Mouse (Mus musculus) midbrain, embryonic 10.5 days (tissue): ENCODE data around the gene Arnt2. TPM values are rescaled to one million over a fixed set of nuclear protein-coding genes. Genes with fewer than 3 reads are reported as not detected.

Source experiments
- DNase-seq: peaks from one replicate; pipeline ENCODE4 v3.0.0-alpha.2; 2017; ENCODE audit warnings: low spot score
- H3K27ac ChIP-seq: fragments of 300-500 bp; sonication (generic); replicated peaks from 2 replicates; pipeline ENCODE4 v1.5.1; 2016; ENCODE audit warnings: mild to moderate bottlenecking
- H3K27me3 ChIP-seq: fragments of 300-500 bp; sonication (generic); 2 replicates; pipeline ENCODE4 v1.6.1; 2016; ENCODE audit warnings: low read depth, mild to moderate bottlenecking; ENCODE audit not compliant: poor library complexity, severe bottlenecking
- H3K36me3 ChIP-seq: fragments of 300-500 bp; sonication (generic); 2 replicates; pipeline ENCODE4 v1.6.1; 2016; ENCODE audit warnings: mild to moderate bottlenecking, moderate library complexity
- H3K4me1 ChIP-seq: fragments of 300-500 bp; sonication (generic); 2 replicates; pipeline ENCODE4 v1.6.1; 2016
- H3K4me3 ChIP-seq: fragments of 300-500 bp; sonication (generic); 2 replicates; pipeline ENCODE4 v1.5.1; 2016; ENCODE audit warnings: mild to moderate bottlenecking, moderate library complexity
- H3K9me3 ChIP-seq: fragments of 300-500 bp; sonication (generic); replicated peaks from 2 replicates; pipeline ENCODE4 v1.6.1; 2016; ENCODE audit warnings: mild to moderate bottlenecking
- WGBS: fragments of 180-500 bp; shearing (Covaris S2); methylation state at CpG from one replicate; pipeline ENCODE4 v1.1.7; 2016; 5-methylcytosine and 5-hydroxymethylcytosine counted together
- polyA plus RNA-seq: library from polyadenylated mRNA; unstranded; fragments of >200 nt; fragmentation: Nextera tagmentation; extraction: Ambion mirVana; gene quantifications from 2 replicates; pipeline ENCODE4 v1.2.1, GENCODE M21; 2016

Gene Arnt2
- polyA plus RNA-seq, 1 experiment from 2014 or later, result 24.0 TPM

DNA sequence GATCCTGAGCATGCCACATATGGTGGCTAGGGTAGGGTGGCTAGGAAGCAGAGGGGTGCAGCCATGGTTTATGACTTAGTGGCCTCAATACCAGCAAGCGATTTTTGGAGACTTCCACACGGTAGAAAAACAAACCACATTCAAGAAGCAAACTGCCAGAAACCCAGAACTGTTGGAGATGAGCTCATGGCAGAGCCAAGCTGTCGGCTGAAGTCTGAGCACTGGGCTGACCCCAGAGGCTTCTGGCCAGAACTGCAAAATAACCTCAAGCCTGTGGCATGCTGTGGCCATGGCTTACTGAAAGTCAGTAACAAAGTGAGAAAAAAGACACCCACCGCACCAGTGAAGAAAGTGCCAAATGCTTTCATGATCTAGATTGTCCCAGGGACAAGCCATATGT lies 110.4 kb downstream of the Arnt2 start:
- 95% methylated on average over 4 of the region's 4 CpGs for WGBS
- Histone ChIP-seq H3K9me3 (no peaks in the 10 kb centered on the region), H3K36me3 (peaks cover 46% of the 10 kb centered on the region), H3K4me1 (no peaks in the 10 kb centered on the region), H3K4me3 (no peak overlapping the region), H3K27ac (no peak overlapping the region), H3K27me3 (no peaks in the 10 kb centered on the region)
- no peak for DNase-seq

DNA sequence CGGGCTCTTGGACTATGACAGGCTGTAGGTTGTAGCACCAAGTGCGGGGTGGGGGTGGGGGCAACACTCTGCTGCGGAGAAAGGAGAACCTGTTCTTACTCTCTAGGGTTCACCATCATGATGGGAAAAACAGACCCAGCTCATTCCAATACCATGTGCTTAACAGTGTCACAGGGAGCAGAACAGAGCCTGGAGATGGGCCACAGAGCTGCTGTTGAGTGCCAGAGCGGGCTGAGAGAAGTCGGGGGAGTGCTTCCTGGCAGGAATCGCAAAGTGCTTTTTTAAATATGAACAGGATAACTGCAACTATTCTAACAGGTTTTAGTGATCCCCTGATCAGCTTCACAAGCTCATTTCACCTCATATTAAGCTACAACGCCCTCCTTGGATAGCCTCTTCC lies 116.9 kb downstream of the Arnt2 start:
- peaks cover 57% of the 10 kb centered on the region for H3K36me3 ChIP-seq
- no peaks in the 10 kb centered on the region for H3K9me3 ChIP-seq
- no peak overlapping the region for H3K27ac ChIP-seq
- H3K4me3 ChIP-seq, result no peak overlapping the region
- no peaks in the 10 kb centered on the region for H3K27me3 ChIP-seq
- WGBS, result 89% methylated on average over 7 of the region's 7 CpGs
- no peak for DNase-seq
- H3K4me1 ChIP-seq, result no peaks in the 10 kb centered on the region

- H3K36me3 ChIP-seq, result peaks cover 70% of the 10 kb centered on the region
Measured at GRCm38 (mm10) chr7:84287226-84287587, 122.8 kb downstream of the Arnt2 start.

DNA sequence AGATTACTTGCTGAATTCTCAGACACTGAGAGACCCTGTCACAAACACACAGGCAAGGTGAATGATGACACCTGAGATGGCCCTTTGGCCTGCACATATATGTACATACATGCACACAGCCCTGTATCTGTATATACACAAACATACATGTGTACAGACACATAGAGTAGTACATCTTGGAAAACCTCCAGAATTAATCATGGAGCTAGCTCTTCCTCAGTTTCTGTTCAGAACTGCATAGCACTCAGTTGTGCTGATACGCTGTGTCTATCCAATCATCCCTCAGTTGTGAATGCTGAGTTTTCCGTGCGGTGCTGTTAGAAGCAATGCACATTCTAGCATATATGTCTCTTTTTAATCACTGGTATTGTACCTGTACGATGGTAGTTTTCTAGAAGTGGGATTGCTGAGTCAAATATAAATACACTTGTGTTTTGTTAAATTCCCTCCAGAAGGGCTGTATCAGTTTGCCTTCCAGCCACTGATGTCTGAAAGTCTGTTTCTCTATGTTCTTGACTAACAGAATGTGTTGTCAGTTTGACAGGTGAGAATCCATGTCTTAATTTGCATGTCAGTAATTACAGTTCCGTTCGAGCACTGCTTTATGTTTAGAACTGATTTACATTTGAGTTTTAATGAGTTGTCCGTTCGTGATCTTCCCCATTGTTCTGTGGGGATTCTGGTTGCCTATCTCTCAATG lies 123.3 kb downstream of the Arnt2 start:
- H3K4me1 ChIP-seq, result no peaks in the 10 kb centered on the region
- no peak overlapping the region for H3K4me3 ChIP-seq
- WGBS, result 95% methylated on average over 8 of the region's 8 CpGs
- H3K9me3 ChIP-seq, result no peaks in the 10 kb centered on the region
- H3K27ac ChIP-seq, result no peak overlapping the region
- H3K36me3 ChIP-seq, result peaks cover 71% of the 10 kb centered on the region
- H3K27me3 ChIP-seq, result no peaks in the 10 kb centered on the region
- no peak for DNase-seq

More at GRCm38 (mm10) chr7:84287226-84287587, 122.8 kb downstream of the Arnt2 start:
- Histone ChIP-seq H3K27me3 (no peaks in the 10 kb centered on the region), H3K9me3 (no peaks in the 10 kb centered on the region), H3K4me3 (no peak overlapping the region), H3K4me1 (no peaks in the 10 kb centered on the region), H3K27ac (no peak overlapping the region)
- 83% methylated on average over 2 of the region's 2 CpGs for WGBS
- DNase-seq, result no peak

DNA sequence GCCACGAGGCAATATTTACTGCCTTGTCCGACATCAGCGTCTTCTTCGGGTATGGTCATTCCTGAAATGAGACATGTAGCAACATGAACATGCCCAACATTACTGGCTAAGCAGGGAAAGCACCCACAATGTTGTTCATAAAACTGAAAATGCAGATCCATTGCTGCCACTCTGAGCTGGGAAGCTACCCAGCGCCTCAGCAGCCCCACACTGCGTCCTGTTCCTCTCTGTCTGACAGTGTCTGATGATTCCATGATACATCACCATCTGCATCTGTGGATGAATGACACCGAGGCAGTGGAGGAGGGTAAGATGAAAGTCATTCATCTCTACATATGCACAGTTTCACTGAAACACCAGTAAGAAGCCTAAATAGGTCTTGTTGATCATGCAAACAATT lies 124.2 kb downstream of the Arnt2 start:
- no peaks in the 10 kb centered on the region for H3K4me1 ChIP-seq
- H3K4me3 ChIP-seq, result no peak overlapping the region
- H3K27ac ChIP-seq, result no peak overlapping the region
- peaks cover 71% of the 10 kb centered on the region for H3K36me3 ChIP-seq
- WGBS, result 92% methylated on average over 7 of the region's 7 CpGs
- no peaks in the 10 kb centered on the region for H3K9me3 ChIP-seq
- H3K27me3 ChIP-seq, result no peaks in the 10 kb centered on the region
- no peak for DNase-seq

DNA sequence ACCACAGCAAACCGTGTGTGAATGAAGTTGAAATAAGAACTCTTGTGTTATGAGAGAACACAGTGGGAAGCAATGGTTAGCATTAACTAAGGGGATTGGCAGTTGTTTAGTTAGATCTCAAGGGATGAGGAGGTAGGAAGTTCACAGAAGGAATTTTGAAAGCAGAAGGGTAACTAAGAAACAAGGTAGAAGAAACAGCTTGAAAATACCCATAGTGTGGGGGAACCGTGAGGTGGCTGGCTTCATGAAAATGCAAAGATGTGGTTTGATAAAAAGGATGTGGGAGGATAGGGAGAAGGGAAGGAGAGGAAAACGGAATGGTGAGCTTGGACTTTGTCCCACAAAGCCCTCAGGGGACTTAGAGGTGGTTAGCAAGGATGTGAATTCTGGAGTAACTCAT lies 125.0 kb downstream of the Arnt2 start:
- H3K36me3 ChIP-seq, result peaks cover 73% of the 10 kb centered on the region

DNA sequence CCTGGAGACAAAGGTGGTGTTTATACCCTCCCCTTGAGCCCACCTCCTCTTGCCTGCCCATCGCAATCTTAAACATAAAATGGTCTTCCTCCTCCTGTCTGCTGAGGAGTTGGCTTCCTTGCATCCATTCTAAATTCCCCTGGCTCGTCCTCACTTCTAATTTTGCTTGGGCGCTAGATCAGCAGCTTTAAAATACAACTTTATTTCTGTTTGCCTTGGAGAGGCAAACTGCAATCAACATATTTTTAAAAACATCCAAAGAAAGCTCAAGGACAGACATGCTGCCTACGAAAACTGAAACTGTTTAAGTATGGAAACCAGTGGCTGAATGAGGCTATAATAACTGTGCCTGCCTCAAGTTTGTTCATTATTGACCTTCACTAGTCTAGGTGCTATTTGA lies 127.7 kb downstream of the Arnt2 start:
- H3K27ac ChIP-seq, result no peak overlapping the region
- no peak overlapping the region for H3K4me3 ChIP-seq
- H3K9me3 ChIP-seq, result no peaks in the 10 kb centered on the region
- 98% methylated on average over 4 of the region's 4 CpGs for WGBS
- peaks cover 80% of the 10 kb centered on the region for H3K36me3 ChIP-seq
- DNase-seq, result no peak
- H3K27me3 ChIP-seq, result no peaks in the 10 kb centered on the region
- no peaks in the 10 kb centered on the region for H3K4me1 ChIP-seq

More for the DNA sequence above, 125.0 kb downstream of the Arnt2 start:
- Histone ChIP-seq H3K4me1 (no peaks in the 10 kb centered on the region), H3K27me3 (no peaks in the 10 kb centered on the region), H3K9me3 (no peaks in the 10 kb centered on the region), H3K4me3 (no peak overlapping the region), H3K27ac (no peak overlapping the region)
- no peak for DNase-seq
- WGBS, result 82% methylated on average over 3 of the region's 3 CpGs

- Histone ChIP-seq H3K36me3 (peaks cover 90% of the 10 kb centered on the region), H3K9me3 (no peaks in the 10 kb centered on the region), H3K4me1 (no peaks in the 10 kb centered on the region), H3K27me3 (no peaks in the 10 kb centered on the region), H3K27ac (no peak overlapping the region), H3K4me3 (no peak overlapping the region)
- no peak for DNase-seq
- 91% methylated on average over 1 of the region's 1 CpGs for WGBS
Measured at GRCm38 (mm10) chr7:84279231-84279630, 130.7 kb downstream of the Arnt2 start.

GRCm38 (mm10) chr7:84275312-84275711 lies 134.7 kb downstream of the Arnt2 start:
- no peak overlapping the region for H3K27ac ChIP-seq
- H3K4me3 ChIP-seq, result no peak overlapping the region
- no peaks in the 10 kb centered on the region for H3K4me1 ChIP-seq
- WGBS, result 87% methylated on average over 10 of the region's 10 CpGs
- H3K9me3 ChIP-seq, result no peaks in the 10 kb centered on the region
- no peaks in the 10 kb centered on the region for H3K27me3 ChIP-seq
- H3K36me3 ChIP-seq, result peaks cover 96% of the 10 kb centered on the region
- no peak for DNase-seq

- no peak for DNase-seq
- WGBS, result 84% methylated on average over 6 of the region's 6 CpGs
- no peaks in the 10 kb centered on the region for H3K27me3 ChIP-seq
- H3K27ac ChIP-seq, result no peak overlapping the region
- no peaks in the 10 kb centered on the region for H3K9me3 ChIP-seq
- no peak overlapping the region for H3K4me3 ChIP-seq
- H3K4me1 ChIP-seq, result no peaks in the 10 kb centered on the region
- peaks cover 96% of the 10 kb centered on the region for H3K36me3 ChIP-seq
Measured at GRCm38 (mm10) chr7:84273930-84274329, 136.0 kb downstream of the Arnt2 start.

GRCm38 (mm10) chr7:84272206-84272818 lies 137.7 kb downstream of the Arnt2 start:
- peak; percentile 63 for DNase-seq
- Histone ChIP-seq H3K4me3 (no peak overlapping the region), H3K36me3 (peaks cover 95% of the 10 kb centered on the region), H3K27me3 (no peaks in the 10 kb centered on the region), H3K27ac (no peak overlapping the region), H3K4me1 (no peaks in the 10 kb centered on the region), H3K9me3 (no peaks in the 10 kb centered on the region)
- WGBS, result 31% methylated on average over 7 of the region's 7 CpGs

- H3K9me3 ChIP-seq, result no peaks in the 10 kb centered on the region
- H3K27me3 ChIP-seq, result no peaks in the 10 kb centered on the region
- no peaks in the 10 kb centered on the region for H3K4me1 ChIP-seq
- no peak for DNase-seq
- 94% methylated on average over 5 of the region's 5 CpGs for WGBS
- H3K36me3 ChIP-seq, result peaks cover 95% of the 10 kb centered on the region
- no peak overlapping the region for H3K4me3 ChIP-seq
- no peak overlapping the region for H3K27ac ChIP-seq
Measured at GRCm38 (mm10) chr7:84271429-84271828, 138.5 kb downstream of the Arnt2 start.

DNA sequence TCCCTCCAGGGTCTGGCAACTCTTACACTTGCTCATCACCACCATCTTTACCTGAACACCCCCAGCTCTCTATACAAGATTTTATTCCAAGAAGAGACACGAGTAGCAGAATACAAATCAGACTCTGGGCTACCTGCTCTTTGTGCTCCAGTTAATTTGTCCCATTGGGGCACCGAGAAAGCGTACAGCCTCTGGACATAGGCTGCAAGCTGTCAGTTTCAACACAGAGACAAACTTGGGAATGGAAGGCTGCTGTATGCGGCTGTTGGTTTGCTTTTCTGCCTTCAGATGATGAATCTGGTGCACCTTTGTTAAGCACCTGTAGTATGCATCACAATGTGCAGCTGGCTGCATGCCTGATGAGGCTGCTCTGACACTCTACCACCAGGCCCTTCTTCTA lies 146.5 kb downstream of the Arnt2 start:
- Histone ChIP-seq H3K36me3 (peaks cover 98% of the 10 kb centered on the region), H3K27ac (no peak overlapping the region), H3K4me1 (no peaks in the 10 kb centered on the region), H3K9me3 (no peaks in the 10 kb centered on the region), H3K4me3 (no peak overlapping the region), H3K27me3 (no peaks in the 10 kb centered on the region)
- no peak for DNase-seq
- WGBS, result 89% methylated on average over 4 of the region's 4 CpGs
